Mouse (Mus musculus) adrenal gland, adult 8-10 months (tissue): Measurements from ENCODE around the gene Cntrl. TPM values are rescaled to one million over a fixed set of nuclear protein-coding genes. Genes with fewer than 3 reads are reported as not detected.
A peak's percentile ranks its signal among the peaks of the same experiment; 100 is the strongest.

Source experiments
- DNase-seq: peaks from one replicate; pipeline ENCODE4 v3.0.0; 2022
- total RNA-seq, 4 experiments: library from RNA; stranded (reverse); gene quantifications; 2 replicates each; pipeline ENCODE4 v1.2.4; 2022

Gene Cntrl
- total RNA-seq, result 10 to 100 TPM; 16.4 to 30.7 (median 23.5) TPM

- peak; percentile 92 for DNase-seq
Measured at GRCm38 (mm10) chr2:35109141-35109923, at the start of gene Cntrl. Gene Cntrl (plus strand): TSS chr2:35109492.

- no peak for DNase-seq
Measured at GRCm38 (mm10) chr2:35060256-35060655, 49.0 kb upstream of the Cntrl start.

- DNase-seq, result no peak
Measured at GRCm38 (mm10) chr2:35060897-35061296, 48.4 kb upstream of the Cntrl start.

GRCm38 (mm10) chr2:35061338-35061737, 48.0 kb upstream of the Cntrl start, which contains the start of gene Hc:
Gene Hc (minus strand): TSS chr2:35061438.
- no peak for DNase-seq

GRCm38 (mm10) chr2:35063333-35064030, 45.8 kb upstream of the Cntrl start:
- DNase-seq, result no peak

GRCm38 (mm10) chr2:35066525-35067082, 42.7 kb upstream of the Cntrl start:
- DNase-seq, result no peak

GRCm38 (mm10) chr2:35067117-35067516, 42.2 kb upstream of the Cntrl start:
- no peak for DNase-seq

- no peak for DNase-seq
Measured at GRCm38 (mm10) chr2:35069124-35069523, 40.2 kb upstream of the Cntrl start.

- no peak for DNase-seq
Measured at GRCm38 (mm10) chr2:35070275-35070674, 39.0 kb upstream of the Cntrl start.

GRCm38 (mm10) chr2:35072547-35072946, 36.7 kb upstream of the Cntrl start:
- no peak for DNase-seq

- no peak for DNase-seq
Measured at GRCm38 (mm10) chr2:35074328-35074727, 35.0 kb upstream of the Cntrl start.

- DNase-seq, result no peak
Measured at GRCm38 (mm10) chr2:35079166-35079565, 30.1 kb upstream of the Cntrl start.

- no peak for DNase-seq
Measured at GRCm38 (mm10) chr2:35087418-35087817, 21.9 kb upstream of the Cntrl start.

GRCm38 (mm10) chr2:35100529-35100928, 8.8 kb upstream of the Cntrl start:
- no peak for DNase-seq

- DNase-seq, result no peak
Measured at GRCm38 (mm10) chr2:35101443-35101842, 7.8 kb upstream of the Cntrl start, which contains the start of gene AI182371. Gene AI182371 (minus strand): TSS chr2:35101543.

GRCm38 (mm10) chr2:35102777-35103176, 6.5 kb upstream of the Cntrl start:
- no peak for DNase-seq

- no peak for DNase-seq
Measured at GRCm38 (mm10) chr2:35103558-35103957, 5.7 kb upstream of the Cntrl start.

GRCm38 (mm10) chr2:35104843-35105242, 4.4 kb upstream of the Cntrl start:
- DNase-seq, result no peak

GRCm38 (mm10) chr2:35107984-35108635, 1.2 kb upstream of the Cntrl start:
- DNase-seq, result no peak

- peak; percentile 10 for DNase-seq
Measured at GRCm38 (mm10) chr2:35108712-35109111, 580 bp upstream of the Cntrl start.

- no peak for DNase-seq
Measured at GRCm38 (mm10) chr2:35109924-35110304, 622 bp downstream of the Cntrl start.

GRCm38 (mm10) chr2:35110521-35110920, 1.2 kb downstream of the Cntrl start:
- no peak for DNase-seq

- DNase-seq, result no peak
Measured at GRCm38 (mm10) chr2:35124716-35125115, 15.4 kb downstream of the Cntrl start.
